Mouse (Mus musculus) thymus, adult 2 months (tissue): ENCODE data around the gene Rbm38.

Experiments
- CTCF ChIP-seq: fragments of 200-500 bp; IDR thresholded peaks from 2 replicates; pipeline ENCODE4 v1.5.1; 2012; ENCODE audit warnings: mild to moderate bottlenecking, control low read depth, low read length, moderate library complexity, borderline replicate concordance; ENCODE audit not compliant: control insufficient read depth, poor library complexity, insufficient read depth; ENCODE audit errors: extremely low read depth
- POLR2A ChIP-seq: fragments of 200-500 bp; IDR thresholded peaks from 2 replicates; pipeline ENCODE4 v1.6.1; 2012; ENCODE audit warnings: mild to moderate bottlenecking, low read length, control low read depth, moderate library complexity; ENCODE audit not compliant: control insufficient read depth, poor library complexity, insufficient read depth; ENCODE audit errors: extremely low read depth

- TF ChIP-seq CTCF (no peak), POLR2A (no peak)
These were observed 62.8 kb downstream of the Rbm38 start for GRCm38 (mm10) chr2:173083106-173083505.
